Mouse (Mus musculus) left cerebral cortex, postnatal 10 days (tissue): Measurements from ENCODE around the gene Crb3. TPM values are rescaled to one million over a fixed set of nuclear protein-coding genes. Genes with fewer than 3 reads are reported as not detected.
"Not testable (repeated sequence)": the region's sequence is repeated elsewhere in the genome, so short reads cannot be mapped to it uniquely, and the experiment has no call there.

ENCODE experiments used
- DNase-seq, 2 experiments: peaks; one replicate each; pipeline ENCODE4 v3.0.0; 2021 to 2022; ENCODE audit warnings: low spot score in 2 of 2, mixed read lengths in 1 of 2; ENCODE audit errors: extremely low spot score in 1 of 2
- intact Hi-C: fragments of 180-260 bp; cut with DNase I; formaldehyde crosslinking; loops from one replicate; pipeline ENCODE4 v1.15.1; 2025
- total RNA-seq, 2 experiments: library from RNA; stranded (reverse); gene quantifications; 2 replicates each; pipeline ENCODE4 v1.2.3; 2021

The Crb3 gene
- total RNA-seq: under 1 TPM in 1 of 2 experiments, not detected in 1; 0.47 TPM

GRCm38 (mm10) chr17:57058891-57059485, at the start of gene Crb3:
Gene Crb3 (plus strand): TSS chr17:57059105.
- intact Hi-C loops: no loop called here
- peak in 1 of 2 experiments; percentile 58 for DNase-seq

- intact Hi-C loops: no loop called here
- no peak for DNase-seq
These were observed 48.0 kb upstream of the Crb3 start for GRCm38 (mm10) chr17:57010911-57011235.

GRCm38 (mm10) chr17:57011236-57012141, 47.4 kb upstream of the Crb3 start, which contains the start of the genes Gtf2f1 and Gm17949:
Gene Gtf2f1 (minus strand): TSS chr17:57011288.
Gene Gm17949 (plus strand): TSS chr17:57011469.
- intact Hi-C loops: no loop called here
- peak; percentile 95 to 96 for DNase-seq

GRCm38 (mm10) chr17:57012245-57012795, 46.6 kb upstream of the Crb3 start:
- intact Hi-C loops: no loop called here
- DNase-seq: no peak

- intact Hi-C loops: no loop called here
- DNase-seq: no peak
These were observed 39.2 kb upstream of the Crb3 start for GRCm38 (mm10) chr17:57019693-57020092.

- no peak for DNase-seq
- intact Hi-C loops: no loop called here
These were observed 37.9 kb upstream of the Crb3 start for GRCm38 (mm10) chr17:57020960-57021359.

GRCm38 (mm10) chr17:57027471-57027870, 31.4 kb upstream of the Crb3 start:
- DNase-seq: no peak
- intact Hi-C loops: no loop called here

GRCm38 (mm10) chr17:57029691-57030090, 29.2 kb upstream of the Crb3 start:
- intact Hi-C loops: no loop called here
- DNase-seq: peak in 1 of 2 experiments; percentile 24

GRCm38 (mm10) chr17:57030931-57031660, 27.8 kb upstream of the Crb3 start, which contains the start of gene Khsrp:
Gene Khsrp (minus strand): TSS chr17:57031522.
- intact Hi-C loops: no loop called here

GRCm38 (mm10) chr17:57031661-57032420, 27.1 kb upstream of the Crb3 start:
- intact Hi-C loops: no loop called here

More at GRCm38 (mm10) chr17:57030931-57031660, 27.8 kb upstream of the Crb3 start, which contains the start of gene Khsrp:
- peak in 1 of 2 experiments; percentile 80 for DNase-seq

GRCm38 (mm10) chr17:57032854-57033253, 26.1 kb upstream of the Crb3 start:
- intact Hi-C loops: no loop called here

More at GRCm38 (mm10) chr17:57031661-57032420, 27.1 kb upstream of the Crb3 start:
- peak; percentile 100 for DNase-seq

GRCm38 (mm10) chr17:57038978-57039377, 19.9 kb upstream of the Crb3 start:
- intact Hi-C loops: no loop called here

More at GRCm38 (mm10) chr17:57032854-57033253, 26.1 kb upstream of the Crb3 start:
- DNase-seq: no peak

GRCm38 (mm10) chr17:57041554-57041953, 17.4 kb upstream of the Crb3 start, which contains the start of gene Slc25a41:
Gene Slc25a41 (minus strand): TSS chr17:57041654.
- DNase-seq: no peak
- intact Hi-C loops: no loop called here

More at GRCm38 (mm10) chr17:57038978-57039377, 19.9 kb upstream of the Crb3 start:
- DNase-seq: no peak

- peak in 1 of 2 experiments; percentile 74 for DNase-seq
- intact Hi-C loops: no loop called here
These were observed 11.5 kb upstream of the Crb3 start for GRCm38 (mm10) chr17:57047406-57047805.

GRCm38 (mm10) chr17:57048816-57049215, 10.1 kb upstream of the Crb3 start:
- intact Hi-C loops: no loop called here
- no peak for DNase-seq

GRCm38 (mm10) chr17:57051679-57052078, 7.2 kb upstream of the Crb3 start:
- intact Hi-C loops: not testable (repeated sequence)

GRCm38 (mm10) chr17:57056246-57056645, 2.7 kb upstream of the Crb3 start:
- no peak for DNase-seq
- intact Hi-C loops: no loop called here

More at GRCm38 (mm10) chr17:57051679-57052078, 7.2 kb upstream of the Crb3 start:
- not testable (repeated sequence) for DNase-seq

- intact Hi-C loops: no loop called here
- peak; percentile 70 to 91 for DNase-seq
These were observed 627 bp downstream of the Crb3 start, which contains the start of gene Slc25a23 for GRCm38 (mm10) chr17:57059486-57059977. Gene Slc25a23 (minus strand): TSS chr17:57059863.
